Mouse (Mus musculus): ENCODE measurements around the gene Arhgef26. TPM values are rescaled to one million over a fixed set of nuclear protein-coding genes. Genes with fewer than 3 reads are reported as not detected.

Arhgef26 gene
- total RNA-seq, 2 experiments from 2014 or later = 1.1 TPM

DNA sequence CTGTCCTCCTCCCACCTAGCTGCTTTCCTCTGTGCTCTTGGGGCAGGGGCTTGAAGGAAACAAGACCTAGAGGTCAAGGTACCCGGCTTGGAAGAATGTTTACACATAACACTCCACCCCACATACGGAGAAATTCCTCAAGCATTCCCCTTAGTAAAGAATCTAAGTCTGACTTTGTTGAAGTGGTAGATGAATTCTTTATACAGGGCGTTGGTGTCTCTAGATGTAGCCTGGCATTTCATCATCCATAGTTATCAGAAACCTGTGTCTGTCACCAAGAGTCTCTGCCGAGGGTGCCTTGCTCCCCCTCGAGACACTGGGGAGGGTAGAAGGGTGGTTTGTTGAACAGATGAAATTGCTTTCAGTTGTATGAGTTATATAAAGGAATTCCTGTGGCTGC lies 41.8 kb downstream of the Arhgef26 start:
- DNase-seq = no peak
- intact Hi-C loops (cut with DNase I) = no loop called here

GRCm38 (mm10) chr3:62380420-62380819 lies 42.3 kb downstream of the Arhgef26 start:
- no peak for DNase-seq
- intact Hi-C loops (cut with DNase I) = no loop called here

DNA sequence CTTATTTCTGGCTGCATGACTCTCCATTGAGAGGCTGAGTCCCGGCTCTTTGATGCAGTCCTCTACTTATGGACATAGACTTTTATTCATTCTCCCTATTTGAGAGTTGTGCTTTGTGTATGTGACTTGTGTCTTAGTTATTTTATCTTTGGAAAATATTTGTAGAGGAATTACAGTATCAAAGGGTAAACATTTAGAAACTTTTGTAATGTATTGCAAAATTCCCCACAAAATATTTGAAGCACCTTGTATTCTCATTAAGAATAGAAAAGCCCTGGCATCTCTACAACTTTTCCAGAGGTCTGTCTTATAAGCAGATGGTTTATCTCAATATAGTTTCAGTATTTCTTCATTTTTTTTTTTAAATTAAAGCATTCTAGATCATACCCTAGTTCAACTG lies 44.7 kb downstream of the Arhgef26 start:
- intact Hi-C loops (cut with DNase I) = no loop called here
- no peak for DNase-seq

DNA sequence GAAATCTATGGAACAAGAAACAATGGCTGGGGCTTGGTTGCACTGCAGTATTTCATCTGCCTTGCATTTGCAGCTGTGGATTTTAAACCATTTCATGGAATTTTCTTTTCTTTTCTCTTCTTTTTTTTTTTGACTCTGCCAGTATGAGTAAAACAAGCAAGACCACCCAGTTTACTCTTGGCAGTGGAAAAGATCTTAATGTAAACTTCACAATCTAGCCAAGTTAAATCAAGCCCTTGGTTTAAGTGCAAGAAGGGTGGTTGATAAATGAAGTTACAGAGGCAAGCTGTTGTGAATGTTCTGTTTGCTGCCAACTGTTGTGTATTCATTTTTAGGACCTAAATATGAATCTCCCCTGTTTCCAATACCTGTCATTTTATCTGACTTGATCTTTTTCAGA lies 54.5 kb downstream of the Arhgef26 start:
- intact Hi-C loops (cut with DNase I) = no loop called here
- DNase-seq = no peak

GRCm38 (mm10) chr3:62394284-62394683 lies 56.1 kb downstream of the Arhgef26 start:
- intact Hi-C loops (cut with DNase I) = no loop called here
- no peak for DNase-seq

DNA sequence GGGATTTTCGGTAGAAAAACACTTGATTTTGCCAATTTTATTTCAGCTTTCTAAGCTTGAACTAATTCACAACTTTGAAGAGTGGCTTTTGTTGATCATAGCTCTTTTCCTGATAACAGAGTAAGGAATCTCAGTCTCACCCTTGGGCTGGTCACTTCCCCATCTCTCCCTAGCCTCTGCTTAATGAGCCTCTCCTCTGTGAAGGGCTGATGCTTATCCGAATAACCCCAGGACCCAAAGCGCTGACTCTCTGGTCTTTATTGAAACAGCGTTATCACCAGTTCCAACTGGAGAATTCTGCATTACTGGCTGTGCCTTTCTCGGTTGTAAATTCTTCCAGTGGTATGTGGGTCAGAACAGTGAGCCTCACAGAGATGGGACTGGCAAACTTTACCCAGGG lies 57.2 kb downstream of the Arhgef26 start:
- intact Hi-C loops (cut with DNase I) = no loop called here
- no peak for DNase-seq

- intact Hi-C loops (cut with DNase I) = no loop called here
- no peak for DNase-seq
Measured at GRCm38 (mm10) chr3:62396109-62396508, 58.0 kb downstream of the Arhgef26 start.

- DNase-seq = no peak
- intact Hi-C loops (cut with DNase I) = no loop called here
Measured at GRCm38 (mm10) chr3:62398094-62398493, 60.0 kb downstream of the Arhgef26 start.

DNA sequence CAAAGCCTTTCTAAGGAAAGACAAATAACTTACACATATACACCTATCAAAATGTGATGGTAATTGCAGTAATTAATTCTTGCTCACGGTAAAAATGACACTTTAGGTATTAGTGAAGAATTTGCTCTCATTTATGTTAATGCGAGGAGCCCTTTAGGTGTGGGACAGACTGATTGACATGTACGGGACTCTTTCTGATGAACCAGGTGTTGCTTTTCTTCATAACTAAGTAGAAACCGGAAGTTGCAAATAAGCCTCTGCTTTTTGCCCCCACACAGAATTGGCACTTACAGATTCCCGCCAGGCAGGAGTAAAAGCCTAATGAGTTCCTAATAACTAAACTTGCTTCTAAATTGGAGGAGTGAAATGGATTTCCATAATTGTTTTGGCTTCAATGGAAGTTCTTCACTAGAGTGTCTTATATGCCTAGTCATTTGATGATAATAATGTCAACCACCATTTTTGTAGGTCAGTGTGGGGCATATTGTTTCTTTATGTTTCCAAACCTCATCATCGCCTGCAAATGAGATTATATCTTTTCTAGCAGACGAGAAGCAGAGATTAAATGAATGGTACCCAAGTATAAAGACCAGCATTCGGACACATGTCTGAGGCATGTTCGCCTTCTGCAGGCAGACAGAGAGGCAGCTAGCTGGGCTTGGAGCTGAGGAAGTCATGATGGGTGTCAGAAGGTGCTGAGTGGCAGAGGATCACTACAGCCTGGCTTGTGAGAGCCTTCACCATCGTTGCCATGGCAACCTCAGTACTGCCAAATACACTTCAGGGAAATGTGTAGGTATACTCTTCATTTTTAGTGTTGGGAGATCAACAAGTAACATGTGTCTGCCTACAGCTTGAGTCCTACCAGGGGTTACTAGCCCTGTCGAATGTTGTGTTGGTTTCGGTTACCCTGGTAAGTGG lies 61.9 kb downstream of the Arhgef26 start:
- intact Hi-C loops (cut with DNase I) = no loop called here
- no peak for DNase-seq

GRCm38 (mm10) chr3:62402466-62402865 lies 64.3 kb downstream of the Arhgef26 start:
- intact Hi-C loops (cut with DNase I) = no loop called here
- no peak for DNase-seq

GRCm38 (mm10) chr3:62404477-62405246 lies 66.5 kb downstream of the Arhgef26 start:
- DNase-seq = no peak
- intact Hi-C loops (cut with DNase I) = no loop called here

GRCm38 (mm10) chr3:62409555-62410182 lies 71.5 kb downstream of the Arhgef26 start:
- DNase-seq = no peak
- intact Hi-C loops (cut with DNase I) = no loop called here

- intact Hi-C loops (cut with DNase I) = no loop called here
- no peak for DNase-seq
Measured at GRCm38 (mm10) chr3:62410491-62410890, 72.3 kb downstream of the Arhgef26 start.

- intact Hi-C loops (cut with DNase I) = no loop called here
- DNase-seq = peak in 1 of 2 experiments; percentile 5
Measured at GRCm38 (mm10) chr3:62412704-62413103, 74.6 kb downstream of the Arhgef26 start.

DNA sequence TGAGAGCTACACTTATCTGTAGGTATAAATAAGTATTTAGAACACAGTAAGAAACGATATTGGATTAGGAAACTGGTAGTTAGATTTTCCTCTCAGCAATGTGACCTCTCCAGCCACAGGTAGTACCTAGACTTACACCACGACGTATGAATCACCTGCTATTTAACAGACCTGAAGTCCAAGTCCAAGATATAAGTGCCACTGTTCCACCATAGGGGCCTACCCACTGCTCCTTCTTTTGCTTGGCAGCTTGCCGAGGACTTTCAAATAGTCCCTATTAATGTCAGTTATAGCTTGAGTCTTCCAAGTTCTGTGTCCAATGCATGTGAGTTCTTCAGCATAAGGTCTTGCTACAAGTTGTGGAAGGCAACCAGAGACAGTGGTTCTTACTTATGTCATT lies 76.8 kb downstream of the Arhgef26 start:
- intact Hi-C loops (cut with DNase I) = no loop called here
- DNase-seq = no peak

DNA sequence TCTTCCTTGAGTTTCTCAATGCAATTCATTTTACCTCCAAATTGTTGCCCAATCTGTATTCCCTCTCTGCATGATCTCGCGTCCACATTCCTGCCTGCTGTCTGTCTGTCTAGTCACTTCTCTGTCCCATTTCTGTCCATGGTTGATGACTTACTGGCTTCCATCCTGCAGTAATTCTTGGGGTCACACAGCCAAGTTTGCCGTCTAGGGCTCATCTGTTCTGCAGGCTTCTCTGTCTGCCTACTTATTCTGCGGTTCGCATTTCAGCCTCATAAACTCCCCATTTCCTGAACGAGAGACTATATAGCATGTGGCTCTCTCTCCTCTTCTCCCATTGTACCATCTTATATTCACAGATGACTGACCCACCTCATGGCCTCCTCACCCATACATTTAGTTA lies 79.3 kb downstream of the Arhgef26 start:
- DNase-seq = no peak
- intact Hi-C loops (cut with DNase I) = no loop called here

DNA sequence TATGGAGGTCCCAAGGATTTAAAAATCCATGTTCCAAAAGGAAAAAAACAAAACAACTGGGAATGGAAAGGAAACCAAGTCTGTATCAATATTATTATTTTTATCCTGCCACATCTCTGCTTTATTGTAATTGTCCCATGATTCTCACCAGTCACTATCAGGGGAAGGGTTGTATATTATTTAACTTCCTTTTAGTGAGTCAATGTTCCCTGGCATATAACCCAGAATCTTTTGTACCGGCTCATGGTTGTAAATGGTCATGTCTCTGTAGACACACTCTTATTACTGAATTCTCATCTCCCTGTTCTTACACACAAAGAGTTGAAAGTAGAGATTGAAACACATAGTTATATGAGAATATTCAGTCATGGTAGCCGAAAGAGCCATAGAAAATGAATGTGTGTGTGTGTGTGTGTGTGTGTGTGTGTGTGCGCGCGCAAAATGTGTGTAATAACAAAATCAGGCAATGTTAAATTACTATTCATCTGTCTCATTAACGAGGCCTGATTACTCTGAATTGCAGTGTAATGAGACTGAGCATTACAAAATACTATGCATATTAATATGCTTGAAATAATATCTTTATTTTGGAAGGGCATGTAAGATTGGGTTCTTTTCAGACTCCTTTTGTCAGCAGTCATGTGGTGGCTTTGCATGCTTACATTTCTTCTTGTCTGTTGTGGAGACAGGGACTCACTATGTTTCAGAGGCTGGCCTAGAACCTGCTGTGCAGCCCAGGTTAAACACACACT lies 80.4 kb downstream of the Arhgef26 start:
- no peak for DNase-seq
- intact Hi-C loops (cut with DNase I) = no loop called here

DNA sequence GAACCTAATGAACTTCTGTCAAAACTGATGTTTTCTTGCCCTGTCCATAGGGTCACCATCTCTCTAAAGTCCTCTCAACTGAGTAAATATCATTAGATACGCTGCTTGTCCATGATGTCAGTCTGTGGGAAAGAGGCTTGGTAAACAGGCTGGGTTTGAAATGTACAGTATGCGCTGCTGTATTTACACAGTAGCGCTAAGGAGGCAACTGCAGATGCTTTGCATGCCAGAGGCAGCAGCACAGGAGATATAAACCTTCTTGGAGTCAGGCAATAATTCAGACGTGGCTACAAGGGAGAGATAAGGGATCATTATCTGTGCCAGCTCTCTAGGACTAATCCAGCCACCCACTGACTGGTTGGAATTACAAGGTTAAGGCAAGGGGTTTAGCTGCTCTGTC lies 95.5 kb downstream of the Arhgef26 start:
- intact Hi-C loops (cut with DNase I) = no loop called here
- no peak for DNase-seq

DNA sequence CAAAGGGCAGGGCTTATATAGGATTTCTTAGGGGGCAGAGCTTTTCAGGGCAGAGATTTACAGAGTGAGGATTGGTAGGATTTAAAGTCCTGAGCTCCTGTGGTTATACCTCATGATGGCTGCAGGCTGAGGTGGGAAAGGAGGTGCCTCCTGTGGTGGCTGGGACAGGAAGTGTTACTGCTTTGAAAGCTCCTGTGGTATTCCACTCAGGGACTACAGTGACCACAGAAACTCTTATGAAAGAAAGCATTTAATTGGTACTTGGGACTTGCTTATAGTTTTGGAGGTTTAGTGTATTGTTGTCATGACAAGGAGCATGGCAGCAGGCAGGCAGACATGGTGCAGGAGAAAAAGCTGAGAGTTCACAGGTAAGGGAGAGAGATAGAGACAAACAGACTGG lies 97.8 kb downstream of the Arhgef26 start:
- intact Hi-C loops (cut with DNase I) = no loop called here
- no peak for DNase-seq

- no peak for DNase-seq
- intact Hi-C loops (cut with DNase I) = no loop called here
Measured at GRCm38 (mm10) chr3:62440431-62440969, 102.4 kb downstream of the Arhgef26 start.
